Mouse (Mus musculus): ENCODE results near the gene Snapin. TPM values are rescaled to one million over a fixed set of nuclear protein-coding genes. Genes with fewer than 3 reads are reported as not detected.
A peak's percentile ranks its signal among the peaks of the same experiment; 100 is the strongest.

Gene Snapin
- polyA plus RNA-seq, 1 experiment = 82.4 TPM

DNA sequence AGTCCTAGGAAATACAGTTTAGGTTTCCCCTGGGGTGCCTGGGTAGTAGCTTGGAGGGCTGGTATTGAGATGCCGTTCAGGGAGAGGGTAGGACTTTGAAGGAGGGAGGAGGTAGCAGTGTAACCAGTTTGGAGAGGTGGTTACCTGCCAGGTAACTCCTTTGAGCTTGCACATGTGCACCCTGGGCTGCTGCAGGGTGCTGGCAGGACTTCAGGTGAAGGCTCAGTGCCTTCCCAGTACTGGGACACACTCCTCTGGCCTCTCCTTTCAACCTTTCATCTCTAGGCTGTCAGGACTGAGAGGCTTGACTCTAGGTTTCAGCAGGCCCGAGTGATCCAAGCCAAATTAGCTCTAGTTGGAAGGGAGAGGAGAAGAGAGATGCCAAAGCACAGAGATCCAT, 35.2 kb upstream of the Snapin start:
- no peak overlapping the region for H3K27ac ChIP-seq (ENCODE audit: insufficient read depth, low read length)
- TF ChIP-seq CTCF (IDR thresholded peaks at IDR 0.05; ENCODE audit: borderline replicate concordance, insufficient read depth, low read depth, low read length) (no peak), POLR2A (IDR thresholded peaks at IDR 0.05; ENCODE audit: borderline replicate concordance, insufficient read depth, low read length) (no peak)

DNA sequence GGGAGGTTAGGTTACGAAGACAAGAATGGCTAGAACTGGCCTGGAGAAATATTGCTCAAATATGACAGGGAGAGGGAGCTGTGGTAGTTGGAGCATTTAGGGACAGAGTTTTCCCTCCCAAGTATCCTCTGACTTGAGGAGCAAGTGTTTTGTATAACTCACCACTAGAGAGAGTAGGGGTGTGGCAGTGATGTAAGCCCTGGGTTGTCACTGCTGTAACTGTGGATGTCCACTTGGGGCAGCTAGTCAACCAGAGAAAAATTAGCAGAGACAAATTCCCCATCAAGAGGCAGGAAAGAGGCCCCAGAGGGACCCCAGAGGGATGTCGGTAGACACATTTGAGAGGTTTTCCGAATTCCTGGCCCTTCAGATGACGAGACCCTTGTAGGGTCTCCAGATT, 34.6 kb upstream of the Snapin start:
- WGBS = 52% methylated on average over 4 of the region's 4 CpGs
- no peak overlapping the region for H3K27ac ChIP-seq (ENCODE audit: insufficient read depth, low read length)
- no peak overlapping the region for H3K4me3 ChIP-seq (replicated peaks; ENCODE audit: insufficient read depth, low read depth, low read length)
- no peaks in the 10 kb centered on the region for H3K27me3 ChIP-seq (ENCODE audit: control insufficient read depth, insufficient read depth, low read length)
- no peaks in the 10 kb centered on the region for H3K4me1 ChIP-seq (ENCODE audit: control insufficient read depth, insufficient read depth, low read length)
- TF ChIP-seq CTCF (IDR thresholded peaks at IDR 0.05; ENCODE audit: borderline replicate concordance, insufficient read depth, low read depth, low read length) = peak; percentile 50; the same call in 1 of the 2 replicates
- TF ChIP-seq POLR2A (IDR thresholded peaks at IDR 0.05; ENCODE audit: borderline replicate concordance, insufficient read depth, low read length) = no peak
- peak; percentile 34 to 51 for DNase-seq

More for the DNA sequence above, 35.2 kb upstream of the Snapin start:
- WGBS = 74% methylated on average over 2 of the region's 2 CpGs
- DNase-seq = no peak
- Histone ChIP-seq H3K4me1 (ENCODE audit: control insufficient read depth, insufficient read depth, low read length) (no peaks in the 10 kb centered on the region), H3K4me3 (replicated peaks; ENCODE audit: insufficient read depth, low read depth, low read length) (no peak overlapping the region), H3K27me3 (ENCODE audit: control insufficient read depth, insufficient read depth, low read length) (no peaks in the 10 kb centered on the region)

DNA sequence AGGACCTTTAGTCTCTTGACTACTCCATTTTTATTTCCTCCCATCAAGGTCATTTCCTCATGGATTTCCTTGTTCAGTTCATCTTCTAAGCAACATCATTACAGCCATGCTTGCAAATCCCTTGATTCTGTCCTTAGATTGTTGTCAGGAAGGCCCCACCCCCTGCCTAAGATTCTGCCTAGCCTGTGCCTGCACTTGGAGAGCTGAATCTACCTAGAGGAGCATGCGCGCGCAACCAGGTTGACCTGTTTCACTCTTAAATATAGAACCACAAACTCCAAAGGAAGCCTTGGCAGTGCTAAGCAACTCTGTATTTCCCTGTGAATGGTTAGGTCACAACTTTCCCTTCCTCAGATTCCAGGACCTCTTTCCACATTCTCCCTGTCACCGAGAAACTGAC, 26.9 kb upstream of the Snapin start:
- DNase-seq = no peak
- no peak overlapping the region for H3K4me3 ChIP-seq (replicated peaks; ENCODE audit: insufficient read depth, low read depth, low read length)
- H3K27me3 ChIP-seq (ENCODE audit: control insufficient read depth, insufficient read depth, low read length) = no peaks in the 10 kb centered on the region
- TF ChIP-seq CTCF (IDR thresholded peaks at IDR 0.05; ENCODE audit: borderline replicate concordance, insufficient read depth, low read depth, low read length) (no peak), POLR2A (IDR thresholded peaks at IDR 0.05; ENCODE audit: borderline replicate concordance, insufficient read depth, low read length) (no peak)
- H3K27ac ChIP-seq (ENCODE audit: insufficient read depth, low read length) = no peak overlapping the region
- no peaks in the 10 kb centered on the region for H3K4me1 ChIP-seq (ENCODE audit: control insufficient read depth, insufficient read depth, low read length)
- WGBS = 91% methylated on average over 4 of the region's 4 CpGs

DNA sequence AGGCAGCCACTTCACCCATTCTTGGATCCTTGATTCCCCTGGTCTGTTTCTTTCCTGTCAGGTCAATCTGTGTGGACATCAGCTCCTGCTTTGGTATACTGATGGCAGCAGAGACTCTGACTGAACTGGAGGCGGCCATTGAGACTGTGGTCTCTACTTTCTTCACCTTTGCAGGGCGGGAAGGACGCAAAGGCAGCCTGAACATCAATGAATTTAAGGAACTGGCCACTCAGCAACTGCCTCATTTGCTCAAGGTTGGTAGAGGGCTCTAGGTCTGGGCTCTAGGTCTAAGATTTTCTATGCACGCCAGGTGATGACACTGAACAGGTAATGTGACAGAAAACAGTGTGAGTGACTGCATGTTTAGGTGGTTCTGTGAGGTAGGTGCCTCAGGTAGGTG, 25.0 kb upstream of the Snapin start:
- no peak for DNase-seq
- no peaks in the 10 kb centered on the region for H3K4me1 ChIP-seq (ENCODE audit: control insufficient read depth, insufficient read depth, low read length)
- no peaks in the 10 kb centered on the region for H3K27me3 ChIP-seq (ENCODE audit: control insufficient read depth, insufficient read depth, low read length)
- no peak overlapping the region for H3K4me3 ChIP-seq (replicated peaks; ENCODE audit: insufficient read depth, low read depth, low read length)
- 94% methylated on average over 4 of the region's 4 CpGs for WGBS
- TF ChIP-seq CTCF (IDR thresholded peaks at IDR 0.05; ENCODE audit: borderline replicate concordance, insufficient read depth, low read depth, low read length) (no peak), POLR2A (IDR thresholded peaks at IDR 0.05; ENCODE audit: borderline replicate concordance, insufficient read depth, low read length) (no peak)
- H3K27ac ChIP-seq (ENCODE audit: insufficient read depth, low read length) = no peak overlapping the region

DNA sequence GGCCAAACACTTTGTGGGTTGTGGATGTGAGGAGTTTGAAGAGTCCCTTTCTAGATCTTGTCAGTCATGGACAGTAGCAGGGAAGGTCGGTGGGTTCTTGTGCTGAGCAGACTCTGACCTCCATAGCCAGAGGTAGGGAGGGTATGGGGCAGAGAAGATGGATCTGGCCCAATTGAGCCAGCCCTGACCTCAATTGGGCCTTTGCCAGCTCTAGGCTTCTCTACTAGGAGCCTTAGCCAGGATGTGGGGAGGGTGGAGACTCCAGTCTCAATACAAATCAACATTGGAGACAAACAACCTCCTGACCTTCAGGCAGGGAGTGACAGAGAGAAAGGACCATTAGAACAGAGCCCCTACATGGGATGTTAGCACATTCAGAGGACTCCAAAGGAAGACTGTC, 24.4 kb upstream of the Snapin start:
- Histone ChIP-seq H3K4me3 (replicated peaks; ENCODE audit: insufficient read depth, low read depth, low read length) (peak overlapping the region; percentile 32), H3K27me3 (ENCODE audit: control insufficient read depth, insufficient read depth, low read length) (no peaks in the 10 kb centered on the region), H3K27ac (ENCODE audit: insufficient read depth, low read length) (no peak overlapping the region), H3K4me1 (ENCODE audit: control insufficient read depth, insufficient read depth, low read length) (no peaks in the 10 kb centered on the region)
- TF ChIP-seq CTCF (IDR thresholded peaks at IDR 0.05; ENCODE audit: borderline replicate concordance, insufficient read depth, low read depth, low read length) = no peak
- TF ChIP-seq POLR2A (IDR thresholded peaks at IDR 0.05; ENCODE audit: borderline replicate concordance, insufficient read depth, low read length) = no peak
- 30% methylated on average over 1 of the region's 1 CpGs for WGBS
- peak in 1 of 2 experiments; percentile 9 for DNase-seq

DNA sequence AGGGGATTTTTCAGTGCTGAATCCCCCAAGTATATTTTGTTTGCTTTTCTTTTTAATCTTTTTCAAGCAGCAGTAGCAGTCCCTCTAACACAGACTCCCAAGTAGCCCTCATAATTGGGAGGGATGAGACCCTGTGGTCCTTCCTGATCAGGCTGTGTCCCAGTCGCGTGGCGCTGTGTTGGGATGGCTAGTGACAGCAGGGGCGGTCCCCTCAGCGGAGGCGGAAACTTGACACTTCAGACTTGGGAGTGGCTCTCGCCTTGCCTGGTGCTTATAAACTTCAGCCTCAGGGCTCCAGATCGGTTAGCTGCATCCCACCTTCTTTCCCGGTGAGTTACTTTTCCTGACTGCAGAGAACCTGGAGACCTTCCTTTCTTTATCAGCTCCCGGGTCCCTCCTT, 23.9 kb upstream of the Snapin start:
- H3K4me3 ChIP-seq (replicated peaks; ENCODE audit: insufficient read depth, low read depth, low read length) = peak overlapping the region; percentile 32
- peak in 1 of 2 experiments; percentile 23 for DNase-seq
- TF ChIP-seq POLR2A (IDR thresholded peaks at IDR 0.05; ENCODE audit: borderline replicate concordance, insufficient read depth, low read length) = no peak
- TF ChIP-seq CTCF (IDR thresholded peaks at IDR 0.05; ENCODE audit: borderline replicate concordance, insufficient read depth, low read depth, low read length) = no peak
- H3K27ac ChIP-seq (ENCODE audit: insufficient read depth, low read length) = no peak overlapping the region
- H3K4me1 ChIP-seq (ENCODE audit: control insufficient read depth, insufficient read depth, low read length) = no peaks in the 10 kb centered on the region
- no peaks in the 10 kb centered on the region for H3K27me3 ChIP-seq (ENCODE audit: control insufficient read depth, insufficient read depth, low read length)
- WGBS = 3% methylated on average over 10 of the region's 10 CpGs

DNA sequence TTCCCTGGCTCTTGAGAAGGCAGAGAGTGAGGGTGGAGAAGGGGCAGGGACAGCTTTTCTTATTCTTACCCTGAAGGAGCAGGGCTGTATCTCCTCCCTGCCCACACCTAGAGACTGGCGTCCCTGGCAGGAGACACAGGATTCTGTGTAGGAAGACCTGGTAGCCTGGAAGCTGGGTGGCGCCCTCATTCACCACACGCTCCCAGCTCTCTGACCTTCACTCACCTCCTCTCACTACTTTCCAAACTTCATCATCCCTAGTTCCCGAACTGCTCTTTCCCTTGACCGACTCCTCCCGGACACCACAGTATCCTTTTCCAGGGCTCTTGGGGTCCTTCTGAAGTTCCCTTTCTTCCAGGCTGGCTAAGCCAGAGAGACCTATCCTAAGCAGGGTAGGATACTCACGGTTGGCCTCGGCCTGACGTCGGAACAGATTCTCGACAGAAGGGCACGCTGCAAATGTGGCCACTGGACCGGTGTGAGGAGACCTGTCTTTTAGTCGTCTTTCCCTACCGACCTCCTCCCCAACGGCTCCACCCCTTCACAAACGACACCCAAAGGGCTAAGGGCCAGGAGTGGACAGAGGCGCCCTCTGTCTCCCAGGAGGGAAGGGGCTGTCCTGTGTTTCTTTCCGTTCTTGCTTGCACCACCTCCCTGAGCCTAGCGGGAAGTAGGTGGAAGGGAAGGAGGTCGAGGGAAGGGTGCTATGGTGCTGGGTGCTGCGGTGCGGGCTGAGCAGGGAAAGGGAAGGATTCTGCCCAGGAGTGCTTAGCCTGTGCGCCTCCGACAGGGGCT, 23.2 kb upstream of the Snapin start, which contains the start of the genes S100a1 and S100a13:
S100a1 (minus strand) TSS at position 597 of the 795 bp plus-strand sequence.
S100a13 (plus strand) TSS at position 640 of the 795 bp plus-strand sequence.
- DNase-seq = peak; percentile 56 to 61
- 10% methylated on average over 25 of the region's 25 CpGs for WGBS
- H3K4me3 ChIP-seq (replicated peaks; ENCODE audit: insufficient read depth, low read depth, low read length) = peak within 1 kb of the TSS; percentile 58
- no peaks in the 10 kb centered on the region for H3K27me3 ChIP-seq (ENCODE audit: control insufficient read depth, insufficient read depth, low read length)
- TF ChIP-seq CTCF (IDR thresholded peaks at IDR 0.05; ENCODE audit: borderline replicate concordance, insufficient read depth, low read depth, low read length) (0 out of 2 replicates have a peak, but pooled peaks have one; percentile 13), POLR2A (IDR thresholded peaks at IDR 0.05; ENCODE audit: borderline replicate concordance, insufficient read depth, low read length) (no peak)
- H3K27ac ChIP-seq (ENCODE audit: insufficient read depth, low read length) = no peak within 1 kb of the TSS
- H3K4me1 ChIP-seq (ENCODE audit: control insufficient read depth, insufficient read depth, low read length) = no peaks in the 10 kb centered on the region
